Mouse (Mus musculus): ENCODE data around the gene Fahd1.

Gene Fahd1

GRCm38 (mm10) chr17:24850065-24850772 lies at the start of gene Fahd1:
Fahd1 (minus strand) TSS chr17:24850364.
- DNase-seq: peak; percentile 98

- no peak for DNase-seq
These were observed 49.0 kb upstream of the Fahd1 start for GRCm38 (mm10) chr17:24899153-24899552.

GRCm38 (mm10) chr17:24898041-24898854 lies 48.1 kb upstream of the Fahd1 start:
- no peak for DNase-seq

DNA sequence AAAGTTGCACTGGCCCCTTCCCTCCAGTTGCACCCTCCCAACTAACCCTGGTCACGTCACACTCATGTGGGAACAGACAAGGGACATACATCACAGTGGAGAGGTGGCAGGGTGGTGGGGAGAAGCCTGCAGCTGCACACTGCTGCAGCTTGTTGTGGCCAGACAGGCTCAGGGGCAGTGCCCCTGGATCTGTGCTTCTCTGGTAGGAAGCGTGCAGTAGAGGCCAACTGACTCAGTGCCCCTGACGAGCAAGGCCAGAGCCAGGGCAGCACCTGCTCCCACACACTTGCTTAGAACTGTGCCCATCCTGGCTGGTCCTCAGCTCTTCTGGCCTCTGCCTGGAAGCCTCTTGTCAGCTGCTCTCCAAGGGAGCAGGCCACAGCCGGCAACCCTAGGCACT lies 47.4 kb upstream of the Fahd1 start:
- no peak for DNase-seq

GRCm38 (mm10) chr17:24896993-24897269 lies 46.8 kb upstream of the Fahd1 start:
- DNase-seq: no peak

GRCm38 (mm10) chr17:24896241-24896992 lies 46.3 kb upstream of the Fahd1 start, which contains the start of gene Nme3:
Nme3 (plus strand) TSS chr17:24896500.
- peak; percentile 75 for DNase-seq

GRCm38 (mm10) chr17:24895571-24896240 lies 45.5 kb upstream of the Fahd1 start:
- no peak for DNase-seq

DNA sequence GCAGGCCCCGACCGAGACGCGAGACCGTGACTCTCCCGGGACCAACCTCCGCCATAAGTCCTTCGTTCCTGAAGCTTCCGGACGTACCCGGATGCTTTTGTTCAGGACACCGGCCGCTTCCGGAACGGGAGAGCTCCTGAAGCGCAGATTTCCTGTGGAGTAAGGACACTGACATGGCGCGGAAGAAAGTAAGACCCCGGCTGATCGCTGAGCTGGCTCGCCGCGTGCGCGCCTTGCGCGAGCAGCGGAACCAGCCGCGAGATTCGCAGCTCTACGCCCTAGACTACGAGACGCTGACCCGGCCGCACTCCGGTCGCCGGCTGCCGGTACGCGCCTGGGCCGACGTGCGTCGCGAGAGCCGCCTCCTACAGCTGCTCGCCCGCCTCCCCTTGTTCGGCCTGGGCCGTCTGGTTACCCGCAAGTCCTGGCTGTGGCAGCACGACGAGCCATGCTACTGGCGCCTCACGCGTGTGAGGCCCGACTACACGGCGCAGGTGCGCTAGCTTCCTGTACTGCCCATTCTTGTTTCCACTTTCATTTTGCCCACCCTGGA lies 44.9 kb upstream of the Fahd1 start, which contains the start of the genes Eme2 and Mrps34:
TSS of gene Eme2 (minus strand) at position 93 of the 553 bp plus-strand sequence.
TSS of gene Mrps34 (plus strand) at position 122 of the 553 bp plus-strand sequence.
- DNase-seq: peak; percentile 87

DNA sequence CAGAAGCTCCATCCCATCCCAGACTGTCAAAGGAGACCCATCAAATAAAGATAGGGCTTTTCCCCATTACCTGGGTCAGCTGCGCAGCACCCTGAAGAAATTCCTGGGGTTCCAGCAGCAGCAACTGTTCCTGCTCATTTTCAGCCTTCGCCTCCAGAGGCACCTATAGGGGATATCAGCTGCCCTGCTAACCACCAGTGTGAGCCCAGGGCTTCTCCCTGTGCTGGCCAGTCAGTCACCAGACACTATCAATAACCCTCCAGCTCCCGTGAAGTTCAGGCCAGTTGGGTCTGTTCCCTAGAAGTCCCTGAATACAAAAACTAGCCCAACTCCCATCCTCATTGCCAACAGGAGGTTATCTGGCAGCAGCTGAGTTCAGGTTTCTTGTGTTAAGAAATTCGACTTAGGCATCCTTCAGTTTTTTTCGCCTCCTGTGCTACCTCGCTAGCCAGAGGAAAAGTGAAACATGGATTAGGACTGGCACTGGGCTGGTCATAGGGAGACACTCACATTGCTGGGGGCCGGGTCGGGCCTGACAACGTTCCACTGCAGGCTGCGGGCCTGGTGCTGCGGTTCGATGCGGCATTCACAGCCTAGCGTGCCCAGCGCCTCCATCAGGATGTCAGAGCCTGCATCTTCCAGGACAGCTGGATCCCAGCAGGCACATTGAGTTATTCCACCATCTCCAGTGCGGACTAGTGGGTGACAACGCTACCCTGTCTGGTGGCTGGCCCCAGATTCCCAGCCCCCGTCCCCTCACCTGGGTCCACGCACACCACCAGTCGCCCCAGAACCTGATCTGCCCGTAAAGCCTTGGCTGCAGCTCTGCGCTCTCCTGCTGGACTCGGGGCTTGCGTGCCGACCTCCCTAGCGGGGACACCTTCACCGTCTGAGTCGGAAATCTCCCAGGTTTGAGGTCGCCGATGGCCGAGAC lies 44.2 kb upstream of the Fahd1 start:
- DNase-seq: no peak

DNA sequence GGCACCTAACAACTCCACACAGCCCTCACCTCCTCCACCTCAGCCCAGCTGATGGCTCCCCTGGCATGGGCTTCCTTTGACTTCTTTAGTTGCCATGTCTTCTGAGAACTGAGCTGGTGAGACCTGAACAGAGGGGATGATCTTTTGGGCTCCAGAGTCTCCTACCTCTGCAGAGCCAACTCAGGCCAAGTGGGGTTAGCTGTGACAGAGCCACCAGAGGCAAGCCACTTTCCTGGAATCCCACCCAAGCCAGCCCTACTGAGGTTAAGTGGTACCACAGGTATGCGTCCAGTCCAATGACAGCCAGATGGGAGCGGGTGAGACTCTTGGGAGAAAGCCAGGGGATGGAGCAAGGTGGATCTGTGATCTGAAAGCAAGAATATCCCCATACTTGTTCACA lies 43.1 kb upstream of the Fahd1 start:
- no peak for DNase-seq

GRCm38 (mm10) chr17:24892785-24893184 lies 42.6 kb upstream of the Fahd1 start:
- no peak for DNase-seq

DNA sequence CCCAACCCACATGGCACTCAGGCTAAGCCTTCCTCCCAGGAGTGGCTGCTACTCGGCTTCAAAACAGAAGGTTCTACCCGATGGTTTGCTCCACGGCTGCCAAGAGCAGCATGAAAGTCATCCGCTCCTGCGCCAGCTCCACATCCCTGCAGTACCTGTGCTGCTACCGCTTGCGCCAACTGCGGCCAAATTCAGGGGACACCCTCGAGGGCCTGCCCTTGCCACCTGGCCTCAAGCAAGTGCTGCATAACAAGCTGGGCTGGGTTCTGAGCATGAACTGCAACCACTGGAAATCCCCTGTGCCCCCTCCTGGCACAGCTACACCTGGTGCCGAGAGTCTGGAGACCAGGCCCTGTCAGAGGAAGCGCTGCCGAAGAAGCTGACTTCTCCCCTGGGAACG lies 41.2 kb upstream of the Fahd1 start:
- no peak for DNase-seq

- DNase-seq: no peak
These were observed 40.3 kb upstream of the Fahd1 start for GRCm38 (mm10) chr17:24890151-24891092.

DNA sequence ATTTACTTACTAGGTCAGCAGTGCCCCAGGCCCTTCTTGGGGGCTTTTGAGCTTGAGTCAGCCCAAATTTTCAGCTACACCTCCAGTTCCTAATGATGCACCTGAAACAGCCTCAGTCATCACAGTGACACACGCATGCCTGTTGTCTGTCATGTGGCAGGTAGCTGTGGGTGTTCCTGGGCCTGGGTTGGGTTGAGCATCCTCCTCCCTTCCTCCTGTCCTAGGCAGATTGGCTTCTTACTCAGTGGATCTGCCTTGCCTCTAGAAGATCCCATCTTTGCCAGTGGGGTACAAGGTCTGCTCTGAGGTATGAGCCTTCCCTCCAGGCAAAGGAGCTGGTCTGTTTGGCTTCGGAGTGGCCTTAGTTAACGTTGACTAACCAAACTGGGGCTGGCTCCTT lies 38.7 kb upstream of the Fahd1 start:
- DNase-seq: no peak

DNA sequence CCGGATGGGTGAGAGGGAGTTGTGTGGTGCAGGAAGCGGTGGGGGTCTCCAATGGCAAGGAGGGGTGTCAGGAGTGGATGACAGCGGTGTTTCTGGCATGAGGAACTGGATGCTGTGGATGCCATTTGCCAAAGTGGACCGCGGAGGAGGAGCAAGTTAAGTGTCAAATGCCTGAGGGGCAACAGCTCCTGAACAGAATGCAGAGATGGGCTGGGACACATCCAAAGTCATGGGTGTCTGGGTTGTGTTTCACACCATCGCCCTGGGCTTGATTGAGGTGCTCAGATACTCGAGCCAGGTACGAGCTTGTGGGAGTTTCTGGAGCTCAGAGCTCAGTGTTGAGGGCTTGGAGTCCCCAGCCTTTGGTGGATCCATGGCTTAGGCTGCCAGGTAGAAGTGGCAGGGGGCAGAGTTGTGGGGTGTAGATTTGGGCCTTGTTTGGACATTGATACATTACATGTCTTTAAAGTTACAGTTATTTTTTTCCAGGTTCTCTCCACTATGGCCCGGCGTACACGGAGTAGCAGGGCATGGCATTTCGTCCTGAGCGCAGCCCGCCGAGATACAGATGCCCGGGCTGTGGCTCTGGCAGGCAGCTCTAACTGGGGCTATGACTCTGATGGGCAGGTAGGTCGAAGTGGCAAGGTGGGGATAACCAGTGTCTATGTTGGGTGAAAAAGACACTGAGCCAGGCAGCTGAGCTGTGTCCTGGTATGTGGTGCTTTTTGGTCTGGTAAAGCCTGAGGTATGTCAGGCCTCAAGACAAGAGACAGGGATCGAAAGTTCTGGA lies 37.3 kb upstream of the Fahd1 start:
- DNase-seq: no peak

DNA sequence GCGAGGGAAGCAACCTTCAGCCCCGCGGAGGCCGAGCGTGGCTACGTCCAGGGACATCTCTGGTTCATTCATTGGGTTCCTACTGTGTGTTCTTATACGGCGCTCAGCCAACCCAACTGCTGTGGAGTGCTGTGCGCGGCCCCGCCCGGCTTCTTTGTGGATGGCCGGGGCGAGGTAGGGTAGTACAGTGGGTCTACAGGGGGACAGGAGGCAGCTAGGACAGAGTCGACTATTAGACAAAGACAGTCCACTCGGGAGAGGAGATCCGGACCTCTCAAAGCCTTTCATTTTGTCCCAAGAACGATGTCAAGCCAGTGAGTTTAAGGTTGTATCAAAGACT lies 36.7 kb upstream of the Fahd1 start:
- DNase-seq: no peak

GRCm38 (mm10) chr17:24886134-24886931 lies 36.2 kb upstream of the Fahd1 start, which contains the start of the genes Nubp2 and Spsb3:
Nubp2 (minus strand) TSS chr17:24886349.
Spsb3 (plus strand) TSS chr17:24886643.
- peak; percentile 99 for DNase-seq

GRCm38 (mm10) chr17:24885356-24886133 lies 35.4 kb upstream of the Fahd1 start:
- no peak for DNase-seq

Data from right cerebral cortex, adult 18-20 months (tissue).